Mouse (Mus musculus) naive thymus-derived CD4-positive, alpha-beta T cell, adult 2 months (primary cell): ENCODE measurements around the gene Olfr43.

Experiments used
- DNase-seq: peaks from one replicate; pipeline ENCODE4 v3.0.0-alpha.2; 2011; ENCODE audit warnings: low read depth

Olfr43 gene

GRCm38 (mm10) chr11:74211279-74211678, at the start of gene Olfr43:
TSS of gene Olfr43 (minus strand) at chr11:74211379.
- no peak for DNase-seq

GRCm38 (mm10) chr11:74259508-74259907, 48.3 kb upstream of the Olfr43 start, which contains the start of gene Olfr406:
TSS of gene Olfr406 (plus strand) at chr11:74259808.
- DNase-seq, result no peak

DNA sequence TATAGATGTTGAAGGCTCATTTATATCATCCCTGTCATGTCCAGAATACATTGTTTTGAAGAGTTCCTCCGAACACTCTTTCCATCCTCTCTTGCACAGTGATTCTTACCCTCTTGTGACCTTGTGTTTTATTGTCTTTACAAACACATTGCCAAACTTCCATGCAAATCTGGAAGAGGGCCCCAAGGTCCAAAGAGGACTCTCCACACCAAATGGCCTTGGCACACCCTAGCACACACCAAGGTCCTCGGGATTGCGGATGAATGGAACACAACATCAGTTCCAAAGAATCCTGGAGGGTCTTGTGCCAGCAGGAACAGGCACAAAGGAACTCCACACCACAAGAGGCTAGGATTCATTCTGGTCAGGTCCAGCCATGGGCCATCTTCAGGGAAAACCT, 30.0 kb upstream of the Olfr43 start:
- DNase-seq, result no peak

DNA sequence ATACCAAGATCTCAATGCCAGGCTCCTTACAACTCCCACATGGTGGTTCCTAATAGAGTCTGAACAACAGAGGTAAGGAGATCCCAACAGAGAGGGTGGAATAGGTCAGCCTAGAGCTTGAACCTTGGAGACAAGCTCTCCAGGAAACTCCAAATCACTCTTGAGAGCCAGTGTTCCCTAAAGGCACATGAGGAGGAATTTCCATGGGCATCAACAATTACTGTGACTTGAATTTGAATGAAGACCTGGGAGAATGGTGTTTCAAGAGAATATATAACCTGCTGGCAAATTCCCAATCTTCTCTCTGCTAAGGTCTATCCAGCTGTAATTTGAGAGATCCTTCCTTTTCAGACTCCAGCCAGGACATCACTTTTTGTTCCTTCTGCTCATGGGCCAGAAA, 25.2 kb downstream of the Olfr43 start, which contains the start of gene Olfr403:
Olfr403 (plus strand) TSS at position 301 of the 400 bp plus-strand sequence.
- DNase-seq, result no peak

DNA sequence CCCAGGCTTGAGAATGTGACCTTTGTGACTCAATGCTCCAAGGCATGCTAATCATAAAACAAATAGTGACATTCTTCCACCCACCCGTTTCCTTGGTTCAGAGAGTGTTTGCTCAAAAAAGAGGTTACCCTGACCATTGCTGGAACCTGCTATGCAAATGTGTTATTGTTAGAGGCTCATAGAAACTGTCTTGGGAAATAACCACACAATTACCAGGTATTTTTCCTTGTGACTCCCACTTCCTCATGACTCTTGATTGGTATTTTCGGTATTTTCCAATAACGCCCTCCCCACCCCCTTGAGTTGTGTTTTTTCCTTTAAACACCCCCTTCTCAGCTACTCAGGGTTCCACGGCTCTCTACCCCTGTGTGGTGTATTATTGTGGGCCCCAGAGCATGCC, 27.4 kb downstream of the Olfr43 start:
- no peak for DNase-seq

DNA sequence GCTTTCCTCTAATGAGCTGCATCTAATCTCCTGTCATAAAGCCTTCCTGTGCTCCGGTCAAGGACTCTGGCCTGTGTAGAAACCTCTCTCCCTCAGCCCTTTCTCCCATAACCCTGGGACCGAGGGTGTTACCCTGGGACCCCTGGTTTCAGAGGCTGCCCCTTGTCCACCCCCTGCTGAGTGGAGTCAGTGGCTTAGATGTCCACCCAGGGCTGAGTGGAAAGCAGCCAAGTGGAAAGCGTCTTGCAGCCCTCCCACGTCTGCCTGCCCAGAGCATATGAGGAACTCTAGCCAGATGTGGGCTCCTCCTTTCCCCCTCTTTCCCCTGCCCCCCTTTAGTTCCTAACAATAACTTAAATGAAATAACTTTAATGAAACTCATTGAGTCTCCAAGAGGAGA, 28.0 kb downstream of the Olfr43 start:
- DNase-seq, result no peak

DNA sequence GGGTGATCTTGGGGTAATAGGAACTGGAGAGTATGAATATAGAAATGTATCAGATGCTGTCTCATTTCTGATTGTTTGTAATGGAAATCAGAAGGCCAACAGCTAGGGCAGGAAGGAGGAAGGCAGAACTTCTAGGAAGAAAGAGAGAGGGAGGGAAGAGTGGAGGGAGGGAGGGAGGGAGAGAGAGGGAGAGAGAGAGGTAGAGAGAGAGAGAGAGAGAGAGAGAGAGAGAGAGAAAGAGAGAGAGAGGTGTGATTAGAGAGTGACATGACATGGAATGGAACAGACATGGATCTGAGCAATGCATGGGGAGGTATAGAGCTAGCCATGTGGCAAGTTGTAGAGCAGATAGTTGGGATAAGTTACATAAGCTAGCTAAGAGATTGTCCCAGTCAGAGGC, 42.4 kb downstream of the Olfr43 start:
- no peak for DNase-seq
